Mouse (Mus musculus) spleen, adult 2 months (tissue): Measurements from ENCODE around the gene Nosip. TPM values are rescaled to one million over a fixed set of nuclear protein-coding genes. Genes with fewer than 3 reads are reported as not detected.
"Not testable (repeated sequence)": the region's sequence is repeated elsewhere in the genome, so short reads cannot be mapped to it uniquely, and the experiment has no call there.

Source experiments
- DNase-seq, 2 experiments: peaks; one replicate each; pipeline versions ENCODE4 v3.0.0 to v3.0.0-alpha.2; 2012 to 2021; ENCODE audit warnings: low spot score in 2 of 2, low read depth in 1 of 2
- H3K27ac ChIP-seq: fragments of 200-500 bp; 2 replicates; pipeline ENCODE4 v1.5.1; 2012; ENCODE audit warnings: low read length, inconsistent platforms; ENCODE audit not compliant: insufficient read depth
- H3K27me3 ChIP-seq: fragments of 200-500 bp; 2 replicates; pipeline ENCODE4 v1.6.1; 2012; ENCODE audit warnings: mild to moderate bottlenecking, moderate library complexity, low read length, inconsistent platforms; ENCODE audit not compliant: control insufficient read depth, insufficient read depth
- H3K36me3 ChIP-seq: fragments of 200-500 bp; 2 replicates; pipeline ENCODE4 v1.6.1; 2012; ENCODE audit warnings: mild to moderate bottlenecking, low read length, inconsistent platforms; ENCODE audit not compliant: control insufficient read depth, insufficient read depth
- H3K4me1 ChIP-seq: fragments of 200-500 bp; 2 replicates; pipeline ENCODE4 v1.6.1; 2011; ENCODE audit warnings: inconsistent platforms; ENCODE audit not compliant: control insufficient read depth, insufficient read depth, insufficient read length
- H3K4me3 ChIP-seq: fragments of 200-500 bp; 2 replicates; pipeline ENCODE4 v1.5.1; 2011; ENCODE audit warnings: mild to moderate bottlenecking, inconsistent platforms; ENCODE audit not compliant: insufficient read depth, insufficient read length; ENCODE audit errors: extremely low read depth
- CTCF ChIP-seq: fragments of 200-500 bp; IDR thresholded peaks from 2 replicates; pipeline ENCODE4 v1.5.1; 2011; ENCODE audit warnings: mild to moderate bottlenecking, inconsistent platforms; ENCODE audit not compliant: insufficient read depth, insufficient read length, insufficient replicate concordance; ENCODE audit errors: extremely low read depth
- POLR2A ChIP-seq: fragments of 200-500 bp; IDR thresholded peaks from 2 replicates; pipeline ENCODE4 v1.6.1; 2011; ENCODE audit warnings: low read depth, low read length, inconsistent platforms
- WGBS: fragments of 180-500 bp; shearing (Covaris S2); methylation state at CpG from one replicate; pipeline ENCODE4 v1.1.7; 2018; 5-methylcytosine and 5-hydroxymethylcytosine counted together
- polyA plus RNA-seq: library from polyadenylated mRNA; depleted of rRNA; stranded (reverse); fragments of >200 nt; gene quantifications from 2 replicates; pipeline ENCODE4 v1.2.3, GENCODE M21; 2012

Gene Nosip
- polyA plus RNA-seq, 1 experiment, result 67.9 TPM

- no peak for DNase-seq
- Histone ChIP-seq H3K4me1 (peaks cover 2% of the 10 kb centered on the region), H3K36me3 (no peaks in the 10 kb centered on the region; the same call in 1 of the 2 replicates), H3K27me3 (no peaks in the 10 kb centered on the region), H3K27ac (no peak overlapping the region), H3K4me3 (no peak overlapping the region)
- no peak for TF ChIP-seq POLR2A
- 82% methylated on average over 7 of the region's 7 CpGs for WGBS
These were observed 31.9 kb downstream of the Nosip start for GRCm38 (mm10) chr7:45094121-45094520.

- no peak overlapping the region for H3K4me3 ChIP-seq
- H3K36me3 ChIP-seq, result no peaks in the 10 kb centered on the region; the same call in 1 of the 2 replicates
- H3K27ac ChIP-seq, result no peak overlapping the region
- 82% methylated on average over 6 of the region's 6 CpGs for WGBS
- no peaks in the 10 kb centered on the region for H3K27me3 ChIP-seq
- no peak for DNase-seq
- peaks cover 2% of the 10 kb centered on the region for H3K4me1 ChIP-seq
- TF ChIP-seq POLR2A (no peak), CTCF (no peak)
These were observed 33.1 kb downstream of the Nosip start for GRCm38 (mm10) chr7:45095367-45095766.

- not testable (repeated sequence) for H3K4me3 ChIP-seq, H3K27ac ChIP-seq, H3K4me1 ChIP-seq, H3K36me3 ChIP-seq, DNase-seq, H3K27me3 ChIP-seq
- WGBS, result 91% methylated on average over 14 of the region's 14 CpGs
These were observed 33.7 kb downstream of the Nosip start for GRCm38 (mm10) chr7:45095965-45096364.

- no peak overlapping the region for H3K4me3 ChIP-seq
- H3K27me3 ChIP-seq, result no peaks in the 10 kb centered on the region
- peak overlapping the region; percentile 52 for H3K27ac ChIP-seq
- TF ChIP-seq POLR2A, result no peak
- TF ChIP-seq CTCF, result no peak
- WGBS, result 13% methylated on average over 6 of the region's 6 CpGs
- H3K4me1 ChIP-seq, result no peaks in the 10 kb centered on the region; the same call in none of the 2 replicates
- DNase-seq, result no peak
- no peaks in the 10 kb centered on the region; the same call in 1 of the 2 replicates for H3K36me3 ChIP-seq
These were observed 35.2 kb downstream of the Nosip start for GRCm38 (mm10) chr7:45097479-45097878.

GRCm38 (mm10) chr7:45098541-45099240, 36.5 kb downstream of the Nosip start:
- DNase-seq, result no peak
- Histone ChIP-seq H3K4me3 (no peak overlapping the region), H3K4me1 (no peaks in the 10 kb centered on the region; the same call in none of the 2 replicates), H3K36me3 (no peaks in the 10 kb centered on the region; the same call in 1 of the 2 replicates), H3K27me3 (no peaks in the 10 kb centered on the region), H3K27ac (no peak overlapping the region)
- TF ChIP-seq POLR2A, result no peak
- no peak for TF ChIP-seq CTCF
- 89% methylated on average over 8 of the region's 8 CpGs for WGBS

- TF ChIP-seq POLR2A (no peak), CTCF (no peak)
- H3K36me3 ChIP-seq, result no peaks in the 10 kb centered on the region; the same call in 1 of the 2 replicates
- 96% methylated on average over 6 of the region's 6 CpGs for WGBS
- DNase-seq, result no peak
- no peak overlapping the region for H3K4me3 ChIP-seq
- no peak overlapping the region for H3K27ac ChIP-seq
- no peaks in the 10 kb centered on the region for H3K27me3 ChIP-seq
- no peaks in the 10 kb centered on the region; the same call in none of the 2 replicates for H3K4me1 ChIP-seq
These were observed 37.8 kb downstream of the Nosip start for GRCm38 (mm10) chr7:45100046-45100445.

GRCm38 (mm10) chr7:45102441-45102840, 40.2 kb downstream of the Nosip start:
- WGBS, result 64% methylated on average over 11 of the region's 11 CpGs
- Histone ChIP-seq H3K4me3 (no peak overlapping the region), H3K27me3 (no peaks in the 10 kb centered on the region)

More at GRCm38 (mm10) chr7:45102441-45102840, 40.2 kb downstream of the Nosip start:
- no peak for DNase-seq
- no peak for TF ChIP-seq POLR2A
- TF ChIP-seq CTCF, result no peak
- Histone ChIP-seq H3K27ac (no peak overlapping the region), H3K36me3 (no peaks in the 10 kb centered on the region), H3K4me1 (peaks cover 5% of the 10 kb centered on the region)
